In genomic region chr5:36353194-36353593, GRCm38 (mm10) we compare ENCODE assay signal across 18 mouse cellular contexts.
"Had no signal": no experiment of that assay in that cellular context is flagged by ENCODE, and none has a peak within 500 bp of the region (broad histone marks: within the 10 kb centered on the region; RNA-seq: fewer than 3 reads in every experiment).

No protein-coding gene starts in this region.

- H3K4me3 ChIP-seq: limb, embryonic 12.5 days; limb, embryonic 15.5 days; megakaryocyte, embryonic 14.5 days; midbrain, embryonic 10.5 days; midbrain, embryonic 13.5 days had no signal

- H3K4me2 ChIP-seq: limb, embryonic 12.5 days; limb, embryonic 15.5 days; liver, embryonic 11.5 days; midbrain, embryonic 13.5 days had no signal

- H3K9me3 ChIP-seq: limb, embryonic 12.5 days; limb, embryonic 15.5 days; megakaryocyte, embryonic 14.5 days; midbrain, embryonic 10.5 days; midbrain, embryonic 13.5 days had no signal

- H3K36me3 ChIP-seq: limb, embryonic 12.5 days; limb, embryonic 15.5 days; midbrain, embryonic 10.5 days; midbrain, embryonic 13.5 days had no signal

- H3K27me3 ChIP-seq: limb, embryonic 12.5 days; limb, embryonic 15.5 days; midbrain, embryonic 13.5 days had no signal

- H3K27ac ChIP-seq: limb, embryonic 12.5 days; limb, embryonic 15.5 days; liver, embryonic 14.5 days; midbrain, embryonic 10.5 days; midbrain, embryonic 13.5 days had no signal

- ATAC-seq: hindbrain, embryonic 16.5 days; liver, postnatal 0 days; midbrain, embryonic 13.5 days had no signal

- H3K9ac ChIP-seq: limb, embryonic 12.5 days; limb, embryonic 15.5 days; liver, embryonic 14.5 days; liver, postnatal 0 days; midbrain, embryonic 13.5 days had no signal

- DNase-seq: kidney, adult 11 months; kidney, adult 9 months; kidney, postnatal 14 days; kidney, postnatal 4 days; left cerebral cortex, postnatal 4 days; liver, postnatal 0 days; right cerebral cortex, postnatal 14 days; right cerebral cortex, postnatal 4 days; thymus, adult 18-20 months; thymus, postnatal 36 days had no signal
